8 mouse cellular contexts compared by ENCODE assay signal in the genomic region with DNA sequence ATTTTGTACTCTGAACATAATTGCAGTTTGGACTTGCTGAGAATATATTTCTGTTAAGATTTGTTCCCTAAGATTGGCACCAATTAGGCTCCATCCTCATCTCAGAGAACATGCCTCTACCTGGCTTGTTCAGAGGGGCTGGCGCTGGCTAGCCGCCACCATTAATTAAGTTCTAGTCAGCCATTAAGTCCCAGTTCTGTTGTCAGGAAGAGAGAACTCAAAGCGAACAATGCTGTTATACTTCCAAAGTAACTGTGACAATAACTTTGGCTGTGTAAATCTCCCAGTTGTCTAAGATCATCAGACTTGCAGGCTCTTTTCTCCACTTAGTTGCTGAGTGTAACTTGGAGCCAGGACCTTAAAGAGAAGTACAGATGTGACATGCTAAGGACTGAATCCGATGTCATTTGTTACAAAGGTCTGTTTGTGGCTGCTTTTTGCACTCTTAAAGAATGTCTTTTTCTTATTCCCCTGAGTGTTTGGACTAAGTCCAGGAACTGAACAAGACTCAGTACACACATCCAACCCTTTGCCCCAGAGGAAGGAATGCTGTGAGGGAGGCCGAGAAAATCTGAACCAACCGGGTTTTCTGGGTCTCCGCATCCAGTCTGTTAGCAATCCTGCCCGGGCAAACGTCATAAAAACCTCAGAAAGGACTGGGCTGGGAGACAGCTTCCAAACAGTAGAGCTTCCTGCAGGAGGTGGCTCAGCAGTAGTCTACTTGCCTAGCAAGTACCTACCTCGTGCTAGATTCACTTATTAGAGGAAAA. TPM values are rescaled to one million over a fixed set of nuclear protein-coding genes. Genes with fewer than 3 reads are reported as not detected.
A peak's percentile ranks its signal among the peaks of the same experiment; 100 is the strongest.
DNase-seq lines count a peak whose midpoint lies in the region; ATAC-seq and TF ChIP-seq lines count a peak whose summit lies in the region.

No protein-coding gene starts in this region.

- peaks cover 17% of the 10 kb centered on the region for H3K4me1 ChIP-seq in neural tube, embryonic 11.5 days (ENCODE audit: control insufficient read depth, insufficient read depth, low read length)
- H3K4me1 ChIP-seq in forebrain, embryonic 13.5 days: peaks cover 23% of the 10 kb centered on the region
- peaks cover 27% of the 10 kb centered on the region for H3K4me1 ChIP-seq in intestine, embryonic 14.5 days (replicated peaks; ENCODE audit: control insufficient read depth, insufficient read depth, low read length)
- H3K4me1 ChIP-seq in lung, adult 2 months (ENCODE audit: control insufficient read depth, insufficient read depth, low read length): peaks cover 18% of the 10 kb centered on the region
- H3K4me1 ChIP-seq in stomach, postnatal 0 days (replicated peaks; ENCODE audit: control insufficient read depth, insufficient read depth): peaks cover 12% of the 10 kb centered on the region

- TF ChIP-seq EP300 in stomach, postnatal 0 days (optimal IDR thresholded peaks at IDR 0.05): peak; percentile 67

- TF ChIP-seq POLR2A in lung, adult 2 months (IDR thresholded peaks at IDR 0.05; ENCODE audit: borderline replicate concordance, extremely low read depth, low read depth, low read length): no peak

- H3K9ac ChIP-seq in neural tube, embryonic 11.5 days (ENCODE audit: low read length): no peak overlapping the region; the same call in 1 of the 2 replicates
- peak overlapping the region; percentile 26; the same call in 1 of the 2 replicates for H3K9ac ChIP-seq in forebrain, embryonic 13.5 days
- H3K9ac ChIP-seq in intestine, embryonic 14.5 days (ENCODE audit: low read length): peak overlapping the region; percentile 5
- H3K9ac ChIP-seq in stomach, postnatal 0 days (ENCODE audit: low read length): no peak overlapping the region

- no peak overlapping the region for H3K4me3 ChIP-seq in neural tube, embryonic 11.5 days (ENCODE audit: low read depth, low read length)
- H3K4me3 ChIP-seq in forebrain, embryonic 13.5 days: no peak overlapping the region
- no peak overlapping the region for H3K4me3 ChIP-seq in intestine, embryonic 14.5 days (ENCODE audit: low read depth, low read length)
- H3K4me3 ChIP-seq in lung, adult 2 months (replicated peaks; ENCODE audit: extremely low read depth, low read depth, low read length): no peak overlapping the region
- H3K4me3 ChIP-seq in stomach, postnatal 0 days (ENCODE audit: low read depth, low read length): no peak overlapping the region

- no peaks in the 10 kb centered on the region for H3K36me3 ChIP-seq in neural tube, embryonic 11.5 days (ENCODE audit: control insufficient read depth, insufficient read depth, low read length)
- H3K36me3 ChIP-seq in forebrain, embryonic 13.5 days (ENCODE audit: poor library complexity, severe bottlenecking): no peaks in the 10 kb centered on the region
- H3K36me3 ChIP-seq in intestine, embryonic 14.5 days (ENCODE audit: control insufficient read depth, insufficient read depth, low read length): no peaks in the 10 kb centered on the region
- H3K36me3 ChIP-seq in stomach, postnatal 0 days (ENCODE audit: control insufficient read depth, insufficient read depth, low read length): no peaks in the 10 kb centered on the region

- ATAC-seq in neural tube, embryonic 11.5 days (ENCODE audit: insufficient read depth, low FRiP score, low TSS enrichment): no peak
- ATAC-seq in forebrain, embryonic 13.5 days: no peak
- peak; percentile 59 for ATAC-seq in intestine, embryonic 14.5 days (replicated peaks; ENCODE audit: low FRiP score, low TSS enrichment, low read depth)
- ATAC-seq in stomach, postnatal 0 days (ENCODE audit: low FRiP score, low TSS enrichment): peak; percentile 84

- no peaks in the 10 kb centered on the region for H3K9me3 ChIP-seq in neural tube, embryonic 11.5 days (ENCODE audit: control insufficient read depth, low read length)
- H3K9me3 ChIP-seq in forebrain, embryonic 13.5 days (replicated peaks): no peaks in the 10 kb centered on the region
- no peaks in the 10 kb centered on the region for H3K9me3 ChIP-seq in intestine, embryonic 14.5 days (ENCODE audit: control insufficient read depth, low read length)
- H3K9me3 ChIP-seq in stomach, postnatal 0 days (ENCODE audit: control insufficient read depth, low read length): no peaks in the 10 kb centered on the region

- no peak for TF ChIP-seq CTCF in lung, adult 2 months (IDR thresholded peaks at IDR 0.05; ENCODE audit: insufficient read depth, low read length)
- TF ChIP-seq CTCF in stomach, postnatal 0 days (IDR thresholded peaks at IDR 0.05; ENCODE audit: low read depth): peak; percentile 62

- peak overlapping the region; percentile 62; the same call in 1 of the 2 replicates for H3K27ac ChIP-seq in neural tube, embryonic 11.5 days (ENCODE audit: low read depth, low read length)
- peak overlapping the region; percentile 59 for H3K27ac ChIP-seq in forebrain, embryonic 13.5 days
- peak overlapping the region; percentile 90 for H3K27ac ChIP-seq in intestine, embryonic 14.5 days (ENCODE audit: low read depth)
- peak overlapping the region; percentile 98 for H3K27ac ChIP-seq in stomach, postnatal 0 days (replicated peaks)

- H3K27me3 ChIP-seq in neural tube, embryonic 11.5 days (ENCODE audit: control insufficient read depth, insufficient read depth, low read length): no peaks in the 10 kb centered on the region
- H3K27me3 ChIP-seq in forebrain, embryonic 13.5 days: no peaks in the 10 kb centered on the region
- no peaks in the 10 kb centered on the region for H3K27me3 ChIP-seq in intestine, embryonic 14.5 days (replicated peaks; ENCODE audit: control insufficient read depth, insufficient read depth, low read length)
- no peaks in the 10 kb centered on the region for H3K27me3 ChIP-seq in stomach, postnatal 0 days (ENCODE audit: control insufficient read depth, insufficient read depth, low read length)

- no peak for DNase-seq in neural tube, embryonic 11.5 days (ENCODE audit: low spot score)
- no peak for DNase-seq in neural tube, embryonic 10.5 days (ENCODE audit: extremely low spot score, low spot score)
- peak; percentile 82 for DNase-seq in intestine, embryonic 14.5 days (ENCODE audit: low spot score)
- DNase-seq in lung, adult 2 months: peak; percentile 64
- peak; percentile 91 for DNase-seq in stomach, postnatal 0 days (ENCODE audit: low spot score)
- DNase-seq in right cerebral cortex, postnatal 4 days: no peak
- DNase-seq in thymus, postnatal 0 days (ENCODE audit: low spot score): no peak

- WGBS in neural tube, embryonic 11.5 days: 23% methylated on average over 10 of the region's 10 CpGs
- 17% methylated on average over 10 of the region's 10 CpGs for WGBS in forebrain, embryonic 13.5 days
- 9% methylated on average over 10 of the region's 10 CpGs for WGBS in intestine, embryonic 14.5 days
- 17% methylated on average over 10 of the region's 10 CpGs for WGBS in lung, adult 2 months
- 14% methylated on average over 10 of the region's 10 CpGs for WGBS in stomach, postnatal 0 days

- H3K4me2 ChIP-seq in neural tube, embryonic 11.5 days (ENCODE audit: low read depth): no peak overlapping the region
- peak overlapping the region; percentile 33 for H3K4me2 ChIP-seq in forebrain, embryonic 13.5 days
- peak overlapping the region; percentile 23 for H3K4me2 ChIP-seq in intestine, embryonic 14.5 days (ENCODE audit: low read length)
- peak overlapping the region; percentile 21; the same call in 1 of the 2 replicates for H3K4me2 ChIP-seq in stomach, postnatal 0 days (replicated peaks; ENCODE audit: low read depth)

RNA-seq across cellular contexts. Expression of a gene that starts 6.3 kb away (rescaled TPM):
- polyA plus RNA-seq in neural tube, embryonic 11.5 days (2014; fragmentation: Nextera tagmentation; extraction: Ambion mirVana): 320 and 326 TPM in 2 replicates
- 264 and 282 TPM in 2 replicates for polyA plus RNA-seq in forebrain, embryonic 13.5 days (2015; fragmentation: Nextera tagmentation; extraction: Ambion mirVana)
- 232 and 241 TPM in 2 replicates for polyA plus RNA-seq in intestine, embryonic 14.5 days (2014; fragmentation: Nextera tagmentation; extraction: Ambion mirVana)
- polyA plus RNA-seq in lung, adult 2 months (2012; rRNA removed): 166 and 244 TPM in 2 replicates
- 153 and 156 TPM in 2 replicates for polyA plus RNA-seq in stomach, postnatal 0 days (2015; fragmentation: Nextera tagmentation; extraction: Ambion mirVana)
- 285 and 358 TPM in 2 replicates for polyA plus RNA-seq in thymus, postnatal 0 days (2015; fragmentation: Nextera tagmentation; extraction: Ambion mirVana)

RNA-seq across cellular contexts. Expression of a gene that starts 13.3 kb away (rescaled TPM):
- polyA plus RNA-seq in neural tube, embryonic 11.5 days (2014; fragmentation: Nextera tagmentation; extraction: Ambion mirVana): 2.6 and 2.8 TPM in 2 replicates
- 1.7 and 2.0 TPM in 2 replicates for polyA plus RNA-seq in forebrain, embryonic 13.5 days (2015; fragmentation: Nextera tagmentation; extraction: Ambion mirVana)
- polyA plus RNA-seq in intestine, embryonic 14.5 days (2014; fragmentation: Nextera tagmentation; extraction: Ambion mirVana): 3.5 and 4.3 TPM in 2 replicates
- 11.2 and 14.5 TPM in 2 replicates for polyA plus RNA-seq in lung, adult 2 months (2012; rRNA removed)
- 2.1 and 2.6 TPM in 2 replicates for polyA plus RNA-seq in stomach, postnatal 0 days (2015; fragmentation: Nextera tagmentation; extraction: Ambion mirVana)
- 75.9 and 105 TPM in 2 replicates for polyA plus RNA-seq in thymus, postnatal 0 days (2015; fragmentation: Nextera tagmentation; extraction: Ambion mirVana)

RNA-seq across cellular contexts. Expression of a gene that starts 22.9 kb away (rescaled TPM):
- 88.7 and 90.9 TPM in 2 replicates for polyA plus RNA-seq in neural tube, embryonic 11.5 days (2014; fragmentation: Nextera tagmentation; extraction: Ambion mirVana)
- polyA plus RNA-seq in forebrain, embryonic 13.5 days (2015; fragmentation: Nextera tagmentation; extraction: Ambion mirVana): 69.1 and 75.6 TPM in 2 replicates
- polyA plus RNA-seq in intestine, embryonic 14.5 days (2014; fragmentation: Nextera tagmentation; extraction: Ambion mirVana): 188 and 194 TPM in 2 replicates
- polyA plus RNA-seq in lung, adult 2 months (2012; rRNA removed): 201 and 250 TPM in 2 replicates
- polyA plus RNA-seq in stomach, postnatal 0 days (2015; fragmentation: Nextera tagmentation; extraction: Ambion mirVana): 426 and 435 TPM in 2 replicates
- 167 and 184 TPM in 2 replicates for polyA plus RNA-seq in thymus, postnatal 0 days (2015; fragmentation: Nextera tagmentation; extraction: Ambion mirVana)

RNA-seq across cellular contexts. Expression of a gene that starts 31.6 kb away (rescaled TPM):
- polyA plus RNA-seq in neural tube, embryonic 11.5 days (2014; fragmentation: Nextera tagmentation; extraction: Ambion mirVana): 1.5 and 1.8 TPM in 2 replicates
- 2.5 and 3.3 TPM in 2 replicates for polyA plus RNA-seq in forebrain, embryonic 13.5 days (2015; fragmentation: Nextera tagmentation; extraction: Ambion mirVana)
- 604 and 737 TPM in 2 replicates for polyA plus RNA-seq in intestine, embryonic 14.5 days (2014; fragmentation: Nextera tagmentation; extraction: Ambion mirVana)
- polyA plus RNA-seq in lung, adult 2 months (2012; rRNA removed): 19.0 and 25.5 TPM in 2 replicates
- 469 and 489 TPM in 2 replicates for polyA plus RNA-seq in stomach, postnatal 0 days (2015; fragmentation: Nextera tagmentation; extraction: Ambion mirVana)
- 10.1 and 12.0 TPM in 2 replicates for polyA plus RNA-seq in thymus, postnatal 0 days (2015; fragmentation: Nextera tagmentation; extraction: Ambion mirVana)

RNA-seq across cellular contexts. Expression of a gene that starts 34.8 kb away (rescaled TPM):
- 49.7 and 57.3 TPM in 2 replicates for polyA plus RNA-seq in neural tube, embryonic 11.5 days (2014; fragmentation: Nextera tagmentation; extraction: Ambion mirVana)
- 51.0 and 52.9 TPM in 2 replicates for polyA plus RNA-seq in forebrain, embryonic 13.5 days (2015; fragmentation: Nextera tagmentation; extraction: Ambion mirVana)
- 38.7 and 41.8 TPM in 2 replicates for polyA plus RNA-seq in intestine, embryonic 14.5 days (2014; fragmentation: Nextera tagmentation; extraction: Ambion mirVana)
- 48.5 and 49.2 TPM in 2 replicates for polyA plus RNA-seq in lung, adult 2 months (2012; rRNA removed)
- 31.2 and 33.0 TPM in 2 replicates for polyA plus RNA-seq in stomach, postnatal 0 days (2015; fragmentation: Nextera tagmentation; extraction: Ambion mirVana)
- 70.0 and 74.9 TPM in 2 replicates for polyA plus RNA-seq in thymus, postnatal 0 days (2015; fragmentation: Nextera tagmentation; extraction: Ambion mirVana)

Comparison
In these comparisons a context has a peak if more than half of its experiments do, and no peak if none do; other contexts are left out.
1. ATAC-seq: peak in intestine, embryonic 14.5 days (single experiment) and stomach, postnatal 0 days (single experiment); none in neural tube, embryonic 11.5 days (single experiment) and forebrain, embryonic 13.5 days (single experiment).
2. DNase-seq: peak in intestine, embryonic 14.5 days (single experiment), lung, adult 2 months (single experiment) and stomach, postnatal 0 days (single experiment); none in neural tube, embryonic 11.5 days (single experiment), neural tube, embryonic 10.5 days (single experiment), right cerebral cortex, postnatal 4 days (single experiment) and thymus, postnatal 0 days (single experiment).
3. H3K9ac ChIP-seq: peak in forebrain, embryonic 13.5 days (single experiment) and intestine, embryonic 14.5 days (single experiment); none in neural tube, embryonic 11.5 days (single experiment) and stomach, postnatal 0 days (single experiment).
4. Peak in every context shown above with its lines, with median percentiles within 50 percentile points of each other: H3K27ac ChIP-seq.